Mouse (Mus musculus) mammary gland, adult 2 months (tissue): ENCODE data around the gene Hdgf. TPM values are rescaled to one million over a fixed set of nuclear protein-coding genes. Genes with fewer than 3 reads are reported as not detected.

Source experiments
- polyA plus RNA-seq: library from polyadenylated mRNA; depleted of rRNA; stranded (reverse); fragments of >200 nt; gene quantifications from 2 replicates; pipeline ENCODE4 v1.2.3, GENCODE M21; 2012; ENCODE audit warnings: low replicate concordance; rRNA removed

Hdgf gene
- 51.3 and 106 TPM in 2 replicates for polyA plus RNA-seq

DNA sequence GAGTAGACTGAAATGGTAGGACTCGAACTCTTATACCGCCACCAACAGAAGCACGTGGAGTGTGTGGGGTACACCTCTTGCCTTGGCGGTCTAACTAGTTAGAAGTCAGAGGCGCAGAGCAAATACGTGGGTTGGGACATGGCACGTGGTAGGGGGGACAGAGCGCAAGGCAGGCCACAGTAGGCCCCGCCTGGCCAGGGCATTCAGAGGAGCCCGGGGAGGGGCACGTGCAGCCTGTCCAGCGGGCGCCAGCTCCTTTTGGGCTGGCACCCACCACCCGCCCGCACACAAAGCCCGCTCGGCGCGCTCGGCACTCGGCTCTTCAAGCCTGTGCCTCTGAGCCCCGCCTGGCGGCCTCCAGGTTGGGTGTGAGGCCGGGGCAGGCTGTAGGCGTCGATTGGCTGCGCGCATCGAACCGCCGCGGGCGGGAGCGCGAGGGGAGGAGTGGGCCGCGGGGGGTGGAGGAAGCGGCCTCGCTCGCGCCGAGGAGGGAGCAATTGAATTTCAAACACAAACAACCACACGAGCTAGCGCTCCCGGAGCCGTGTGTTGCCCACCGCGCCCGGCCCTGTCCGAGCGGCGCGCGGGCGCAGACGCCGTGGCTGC lies at the start of gene Hdgf:
Hdgf (plus strand) TSS at position 442 of the 606 bp plus-strand sequence.

DNA sequence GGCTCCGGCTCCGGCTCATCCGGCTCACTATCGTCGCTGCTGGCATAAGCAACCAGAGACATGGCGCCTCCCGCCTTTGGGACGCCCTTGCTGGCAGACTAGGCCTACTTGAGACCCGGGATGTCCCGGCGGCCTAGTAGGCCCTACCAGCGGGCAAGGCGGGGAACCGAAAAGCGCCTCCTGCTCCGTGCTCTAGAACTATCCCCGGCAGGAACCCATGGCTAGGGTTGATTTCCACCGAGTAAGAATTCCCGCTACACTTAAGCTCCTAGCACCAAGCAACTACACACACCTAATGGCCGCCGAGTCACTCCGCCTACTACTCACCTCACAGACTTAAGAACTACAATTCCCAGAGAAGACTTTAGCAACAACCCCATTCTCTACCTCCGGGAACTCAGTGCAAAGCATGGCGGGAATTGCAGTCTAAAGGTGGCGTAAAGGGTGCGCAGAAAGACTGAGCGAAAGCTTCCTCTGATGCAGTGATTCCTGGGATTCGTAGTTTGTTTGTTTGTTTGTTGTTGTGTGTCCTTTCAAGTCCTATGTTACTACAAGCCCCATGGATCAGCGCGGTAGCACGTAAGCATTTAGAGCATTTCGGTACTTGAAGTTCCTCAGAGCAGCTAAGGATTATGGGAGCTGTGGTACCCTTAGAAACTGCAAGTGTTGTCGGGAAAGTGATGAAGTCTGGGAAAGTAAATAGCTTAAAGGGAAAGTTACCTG lies 20.7 kb upstream of the Hdgf start, which contains the start of gene Prcc:
Prcc (minus strand) TSS at position 328 of the 723 bp plus-strand sequence.

DNA sequence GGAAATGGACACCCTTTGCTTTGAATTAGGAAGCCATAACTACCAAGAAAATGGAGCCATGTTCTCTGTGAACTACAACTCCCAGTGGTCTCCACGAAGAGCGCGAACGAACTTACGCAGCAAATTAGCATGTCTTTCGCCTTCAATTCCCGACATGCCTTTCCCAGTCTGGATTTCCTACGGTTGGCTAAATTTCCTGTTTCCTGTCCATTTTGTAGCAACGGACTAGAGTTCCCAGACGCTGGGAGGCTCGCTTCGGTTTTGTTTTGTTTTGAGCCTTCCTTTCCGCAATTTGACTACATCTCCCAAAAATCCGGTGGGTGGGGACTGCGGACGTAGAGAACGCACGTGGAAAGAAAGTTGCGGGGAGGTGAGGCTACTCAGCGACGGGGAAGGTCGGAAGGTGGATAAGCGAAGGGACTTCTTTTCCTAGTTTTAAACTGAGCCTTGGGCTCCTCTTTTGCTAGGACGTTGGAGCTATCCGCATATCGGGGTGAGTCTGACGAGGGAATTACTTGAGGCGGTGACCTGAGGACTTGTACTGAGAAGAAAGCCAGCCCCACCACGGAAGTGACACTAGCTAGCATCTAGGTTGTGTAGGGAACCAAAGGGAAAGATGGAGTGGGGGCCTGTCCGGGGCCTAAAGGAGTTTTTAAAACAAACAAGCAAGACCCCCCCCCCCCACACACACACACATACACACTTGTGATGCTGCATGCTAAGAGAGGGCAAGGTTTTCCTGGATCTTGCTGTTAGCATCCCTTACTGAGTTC lies 13.4 kb downstream of the Hdgf start, which contains the start of gene Mrpl24:
Mrpl24 (plus strand) TSS at position 171 of the 773 bp plus-strand sequence.

DNA sequence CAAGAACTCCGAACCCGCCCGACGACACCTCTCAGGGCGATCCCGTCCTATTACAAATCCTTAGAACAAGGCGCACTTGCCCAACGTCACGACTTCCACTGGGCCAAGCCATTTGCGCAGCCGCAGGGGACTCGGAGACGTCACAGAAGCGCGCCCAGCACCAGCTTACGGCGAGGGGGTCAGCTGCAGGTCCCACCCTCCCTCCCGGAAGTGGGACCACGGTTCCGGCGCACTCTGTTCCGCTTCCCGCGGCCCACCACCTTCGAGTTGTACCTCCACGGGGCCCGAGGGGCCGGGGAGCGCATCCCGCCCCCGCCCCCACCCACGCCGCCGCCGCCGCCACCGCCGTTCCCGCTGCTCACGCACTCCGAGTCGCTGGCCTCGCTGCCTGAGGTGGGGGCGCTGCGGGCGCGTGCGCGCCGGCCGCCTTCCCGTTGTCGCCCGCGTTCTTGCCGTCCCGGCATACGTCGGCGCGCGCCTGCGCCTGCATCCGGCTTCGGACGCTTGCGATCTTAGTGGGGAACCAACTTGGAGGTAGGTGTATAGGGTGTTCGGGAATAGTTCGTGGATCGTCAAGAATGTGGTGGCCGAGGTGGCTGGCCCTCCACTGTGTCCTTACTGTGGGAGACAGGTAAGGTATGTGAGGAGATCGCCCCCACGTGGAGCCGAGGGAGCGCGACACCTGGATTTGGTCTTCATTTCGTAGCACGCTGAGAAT lies 24.1 kb downstream of the Hdgf start, which contains the start of the genes Isg20l2 and Rrnad1:
Isg20l2 (plus strand) TSS at position 237 of the 718 bp plus-strand sequence.
Rrnad1 (minus strand) TSS at position 640 of the 718 bp plus-strand sequence.

DNA sequence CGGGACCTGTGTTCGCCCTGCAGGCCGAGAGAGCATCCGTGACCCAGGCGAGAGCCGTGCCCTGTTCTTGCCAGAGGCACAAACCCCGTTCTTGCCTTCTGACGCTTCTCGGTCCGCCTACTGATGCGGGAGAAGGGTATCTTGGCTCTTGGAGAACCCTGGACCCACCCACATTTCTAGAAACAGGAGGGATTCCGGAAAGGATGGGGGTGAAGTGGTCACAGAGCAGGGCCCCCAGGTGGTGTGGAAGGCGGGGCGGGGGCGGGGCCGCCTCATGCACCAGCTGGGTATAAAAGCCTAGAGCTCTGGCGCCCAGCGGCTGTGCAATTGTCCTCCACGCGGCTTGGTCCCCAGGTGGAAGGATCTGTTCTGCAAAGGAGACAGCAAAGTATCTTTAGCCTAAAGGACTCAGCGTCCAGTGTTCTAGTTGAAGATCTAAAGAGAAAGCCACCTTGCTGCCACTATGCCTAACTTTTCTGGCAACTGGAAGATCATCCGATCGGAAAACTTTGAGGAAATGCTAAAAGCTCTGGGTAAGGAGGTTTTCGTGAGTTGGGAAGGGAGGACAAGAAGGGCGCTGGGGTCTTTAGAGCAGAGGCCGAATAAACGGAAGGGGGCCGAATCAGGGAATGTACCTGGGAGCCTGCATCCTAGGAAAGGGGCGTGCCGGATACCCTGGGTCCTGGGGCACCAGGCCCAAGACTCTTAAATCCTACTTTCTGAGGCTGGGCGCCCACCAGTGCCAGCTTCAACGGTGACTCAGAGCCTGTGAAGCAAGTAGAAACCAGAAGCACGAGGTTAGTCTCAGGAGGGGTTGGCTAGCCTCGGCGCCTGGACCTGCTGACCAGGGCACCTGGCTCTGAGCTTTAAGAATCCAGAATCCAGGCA lies 42.5 kb downstream of the Hdgf start, which contains the start of gene Crabp2:
Crabp2 (plus strand) TSS at position 289 of the 888 bp plus-strand sequence.

Other genes starting within 250 kb of the Hdgf start
- 0.13 and 0.32 TPM in 2 replicates for gene Lrrc71, start 157.7 kb upstream of the Hdgf start, polyA plus RNA-seq
- gene Ntrk1, start 111.2 kb upstream of the Hdgf start, polyA plus RNA-seq: 2.8 and 7.2 TPM in 2 replicates
- 1.6 TPM in 2 replicates for gene Insrr, start 109.4 kb upstream of the Hdgf start, polyA plus RNA-seq
- 101 and 130 TPM in 2 replicates for gene Pear1, start 82.0 kb upstream of the Hdgf start, polyA plus RNA-seq
- gene Sh2d2a, start 59.6 kb upstream of the Hdgf start, polyA plus RNA-seq: 13.9 and 25.6 TPM in 2 replicates
- gene Prcc, start 20.7 kb upstream of the Hdgf start, polyA plus RNA-seq: 28.7 and 33.3 TPM in 2 replicates
- 26.0 and 58.0 TPM in 2 replicates for gene Mrpl24, start 13.2 kb downstream of the Hdgf start, polyA plus RNA-seq
- gene Isg20l2, start 24.0 kb downstream of the Hdgf start, polyA plus RNA-seq: 13.4 and 17.8 TPM in 2 replicates
- gene Rrnad1, start 24.4 kb downstream of the Hdgf start, polyA plus RNA-seq: 34.7 and 39.2 TPM in 2 replicates
- gene Crabp2, start 42.3 kb downstream of the Hdgf start, polyA plus RNA-seq: 1.8 and 4.6 TPM in 2 replicates
- 5.5 and 8.3 TPM in 2 replicates for gene Nes, start 64.8 kb downstream of the Hdgf start, polyA plus RNA-seq
- 0.06 and 0.08 TPM in 2 replicates for gene Bcan, start 93.9 kb downstream of the Hdgf start, polyA plus RNA-seq
- 0.10 and 0.45 TPM in 2 replicates for gene Hapln2, start 121.3 kb downstream of the Hdgf start, polyA plus RNA-seq
- gene Gpatch4, start 136.8 kb downstream of the Hdgf start, polyA plus RNA-seq: 4.2 and 6.0 TPM in 2 replicates
- 68.0 and 109 TPM in 2 replicates for gene Naxe, start 152.2 kb downstream of the Hdgf start, polyA plus RNA-seq
- gene Ttc24, start 172.0 kb downstream of the Hdgf start, polyA plus RNA-seq: not detected in 2 replicates
- gene Iqgap3, start 175.7 kb downstream of the Hdgf start, polyA plus RNA-seq: 2.2 TPM in 2 replicates
- 100 and 138 TPM in 2 replicates for gene Mef2d, start 236.1 kb downstream of the Hdgf start, polyA plus RNA-seq